Mouse (Mus musculus) lung, postnatal 36 days (tissue): ENCODE results near the gene Bcas1.
A peak's percentile ranks its signal among the peaks of the same experiment; 100 is the strongest.

Experiments
- DNase-seq: peaks from one replicate; pipeline ENCODE4 v3.0.0; 2022; ENCODE audit warnings: mixed read lengths

The Bcas1 gene

DNA sequence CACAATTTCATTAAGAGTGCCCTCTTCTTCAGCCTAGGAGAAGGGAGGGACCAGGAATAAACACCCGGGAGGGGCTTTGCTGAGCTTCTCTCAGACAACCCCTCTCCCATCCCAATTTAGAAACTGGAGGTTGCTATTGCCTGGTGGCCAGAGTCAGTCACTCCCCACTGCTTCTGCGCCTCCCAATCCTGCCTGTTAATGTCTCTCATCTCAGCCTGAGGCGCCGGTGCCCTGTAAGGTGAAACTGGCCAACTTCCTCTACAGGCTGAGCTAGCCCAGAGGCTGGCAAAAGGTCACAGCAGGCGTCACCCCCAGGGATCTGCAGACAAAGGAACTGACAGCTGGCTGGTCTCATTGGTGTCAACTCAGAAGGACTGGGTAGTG is 82.2 kb downstream of the Bcas1 start:
- DNase-seq = peak; percentile 80

DNA sequence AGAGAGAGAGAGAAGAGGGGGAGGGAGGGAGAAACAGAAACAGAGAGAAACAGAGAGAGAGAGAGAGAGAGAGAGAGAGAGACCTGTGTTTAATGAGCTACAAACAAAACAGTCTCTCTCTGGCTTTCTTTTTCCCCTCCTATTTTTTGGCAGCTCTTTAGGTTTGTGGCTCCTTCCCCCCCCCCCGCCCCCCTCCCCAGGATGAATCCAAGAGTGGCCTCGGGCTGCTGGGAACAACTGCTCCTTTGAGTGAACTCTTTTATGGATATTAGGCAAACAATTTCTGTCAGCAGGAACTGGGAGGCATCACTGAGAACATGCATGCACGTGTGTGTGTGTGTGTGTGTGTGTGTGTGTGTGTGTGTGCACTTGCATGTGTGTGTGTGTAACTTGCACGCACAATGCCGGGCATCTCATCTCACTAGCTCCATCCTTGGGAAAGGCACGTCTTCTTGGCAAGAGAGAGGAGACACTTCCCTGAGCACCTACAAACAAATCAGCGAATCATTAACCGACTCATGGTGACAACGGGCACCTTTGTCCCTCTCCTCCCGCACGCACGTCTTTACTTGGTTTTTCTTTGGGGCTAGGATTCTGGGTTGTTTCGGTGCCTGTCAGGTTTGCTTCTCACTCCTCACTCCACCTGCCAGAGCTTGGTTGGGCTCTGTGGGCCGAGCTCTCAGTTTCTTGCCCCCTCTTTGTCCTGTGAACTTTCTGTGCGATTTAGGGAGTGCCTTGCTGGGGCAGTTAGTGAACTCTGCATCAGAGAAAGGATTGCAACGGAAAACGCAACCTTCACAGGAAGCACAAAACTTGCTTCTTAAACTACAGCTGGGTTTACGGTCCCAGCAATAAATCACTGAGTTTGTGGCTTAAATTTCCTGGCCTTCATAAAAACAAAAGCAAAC is 82.9 kb downstream of the Bcas1 start:
- no peak for DNase-seq

DNA sequence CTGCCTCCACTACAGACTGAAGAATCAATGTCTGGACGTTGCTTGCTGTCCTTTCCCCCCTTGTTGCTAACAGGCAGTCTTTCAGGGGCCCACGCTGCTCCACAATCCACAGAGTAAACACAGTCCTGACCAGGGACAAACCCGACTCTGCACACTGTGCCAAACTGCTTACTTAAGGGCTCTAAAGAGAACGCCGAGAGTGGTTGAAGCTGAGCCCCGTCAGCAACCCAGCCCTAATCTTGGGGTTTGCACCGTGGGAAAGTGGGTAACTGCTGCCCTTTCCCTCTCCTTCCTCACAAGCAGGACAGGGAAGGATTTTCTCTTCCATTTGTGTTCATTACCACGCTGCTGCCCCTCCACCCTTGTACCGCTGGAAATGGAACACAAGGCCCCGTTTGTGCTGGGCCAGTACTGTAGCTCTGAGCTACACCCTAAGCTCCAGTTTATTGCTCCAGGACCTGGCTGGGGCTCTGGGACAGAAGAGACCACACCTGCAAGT is 83.8 kb downstream of the Bcas1 start:
- peak; percentile 52 for DNase-seq

DNA sequence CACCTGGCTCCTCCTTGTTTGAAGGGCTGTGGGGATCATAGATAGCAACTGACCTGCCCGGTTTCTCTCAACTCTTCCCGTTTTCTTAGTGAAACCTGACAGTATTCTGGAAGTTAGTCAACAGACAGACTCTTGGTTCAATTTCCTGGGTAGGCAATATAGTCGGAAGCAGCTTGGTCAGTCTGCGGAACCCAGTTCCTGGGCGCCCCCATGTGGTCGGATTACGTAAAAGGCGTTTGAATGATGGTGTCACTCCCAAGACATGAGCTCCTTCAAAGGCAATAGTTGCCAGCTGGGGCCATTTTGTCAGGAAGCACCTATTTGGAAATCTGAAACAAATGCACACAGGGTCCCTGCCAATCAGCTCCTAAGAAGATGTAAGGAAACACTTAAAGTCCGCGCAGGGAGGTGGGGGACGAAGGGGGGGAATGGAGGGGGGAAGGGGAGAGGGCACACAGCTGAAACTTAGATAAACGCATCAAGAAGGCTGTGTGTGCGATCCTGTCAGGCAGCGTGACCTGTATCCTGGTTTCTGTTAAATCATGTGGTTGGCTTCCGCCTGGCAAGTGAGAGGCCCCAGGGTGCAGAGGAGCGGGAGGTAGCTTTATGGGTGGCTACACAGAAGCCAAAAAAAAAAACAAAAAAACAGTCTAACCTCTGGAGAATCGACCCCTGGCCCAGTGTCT is 84.4 kb downstream of the Bcas1 start:
- DNase-seq = peak; percentile 90

DNA sequence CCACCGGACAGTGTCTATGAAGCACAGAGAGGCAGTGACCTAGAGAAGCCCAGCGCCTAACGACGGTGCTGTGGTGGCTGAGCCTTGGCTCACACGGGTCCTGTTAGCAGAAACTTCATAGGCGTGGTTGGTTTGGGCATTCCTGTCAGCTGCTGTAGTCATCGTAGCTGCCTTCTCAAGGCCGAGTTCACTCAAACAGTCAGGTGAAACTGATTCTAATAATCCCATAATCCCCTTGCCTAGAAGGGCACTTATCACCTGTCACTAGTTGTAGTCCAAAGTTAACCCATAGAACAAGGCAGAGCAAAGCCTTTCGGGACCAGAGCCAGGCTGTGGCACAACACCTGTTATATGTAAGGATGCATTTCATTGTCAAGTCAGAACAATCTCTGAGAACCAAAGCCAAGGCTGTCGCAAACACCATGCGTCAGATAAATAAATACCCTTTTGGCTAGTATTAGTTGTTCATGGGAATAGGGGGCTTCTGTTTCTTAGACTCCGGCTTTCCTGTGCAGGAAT is 85.3 kb downstream of the Bcas1 start:
- no peak for DNase-seq

DNA sequence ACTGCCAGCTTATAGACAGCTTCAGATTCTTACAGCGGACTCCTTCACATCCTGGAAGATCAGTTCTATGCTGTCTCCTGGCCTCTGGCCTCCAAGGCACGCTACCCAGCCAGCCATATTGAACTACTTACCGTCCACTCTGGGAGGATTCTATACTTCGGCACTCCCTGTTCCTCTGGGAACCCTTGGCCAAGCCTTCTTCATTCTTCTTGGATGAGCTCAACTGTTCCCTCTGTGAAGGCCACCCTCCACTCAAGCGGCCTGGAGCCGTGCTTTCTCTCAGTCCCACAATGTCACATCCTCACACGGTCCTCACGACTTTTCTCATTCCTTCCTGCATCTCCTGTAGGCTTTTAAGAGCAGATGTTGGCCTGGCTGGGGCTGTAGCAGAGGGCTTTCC is 86.5 kb downstream of the Bcas1 start:
- no peak for DNase-seq

DNA sequence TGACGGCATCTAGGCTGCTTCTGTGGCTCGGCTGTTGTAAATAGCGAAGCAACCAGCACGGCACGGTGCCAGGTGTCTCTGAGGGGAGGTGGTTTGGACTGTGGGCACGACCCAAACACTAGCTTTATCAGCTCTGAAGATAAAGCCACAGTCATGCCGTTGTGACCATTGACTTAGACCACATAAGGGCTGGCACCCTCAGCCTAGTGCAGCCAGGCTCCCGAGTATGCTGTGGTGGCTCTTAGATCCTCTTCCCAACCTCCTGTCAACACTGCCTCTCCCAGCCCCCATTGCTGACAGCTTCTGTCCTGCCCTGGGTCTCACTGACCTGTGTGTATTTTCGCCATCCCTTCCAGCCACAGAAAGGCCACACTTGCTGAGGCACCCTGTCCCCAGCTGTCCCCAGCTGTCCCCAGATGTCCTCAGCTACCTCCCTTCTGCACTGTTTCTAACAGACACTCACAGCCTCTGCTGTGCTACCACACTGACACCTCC is 91.3 kb downstream of the Bcas1 start:
- DNase-seq = no peak

DNA sequence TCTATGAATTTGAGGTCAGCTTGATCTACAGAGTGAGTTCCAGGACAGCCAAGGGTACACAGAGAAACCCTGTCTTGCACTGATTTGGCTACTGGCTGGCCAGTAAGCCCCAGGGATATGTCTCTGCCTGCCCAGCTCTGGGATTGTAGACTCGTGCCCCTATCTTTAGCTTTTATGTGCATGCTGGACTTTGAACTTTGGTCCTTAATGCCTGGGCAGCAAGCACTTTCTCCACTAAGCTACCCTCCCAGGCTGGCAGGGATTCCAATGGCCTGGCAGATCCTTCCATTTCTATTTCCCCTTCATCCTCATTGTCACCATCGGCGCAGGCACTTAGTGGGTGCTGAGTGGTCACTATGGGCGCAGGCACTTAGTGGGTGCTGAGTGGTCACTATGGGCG is 92.5 kb downstream of the Bcas1 start:
- DNase-seq = no peak

DNA sequence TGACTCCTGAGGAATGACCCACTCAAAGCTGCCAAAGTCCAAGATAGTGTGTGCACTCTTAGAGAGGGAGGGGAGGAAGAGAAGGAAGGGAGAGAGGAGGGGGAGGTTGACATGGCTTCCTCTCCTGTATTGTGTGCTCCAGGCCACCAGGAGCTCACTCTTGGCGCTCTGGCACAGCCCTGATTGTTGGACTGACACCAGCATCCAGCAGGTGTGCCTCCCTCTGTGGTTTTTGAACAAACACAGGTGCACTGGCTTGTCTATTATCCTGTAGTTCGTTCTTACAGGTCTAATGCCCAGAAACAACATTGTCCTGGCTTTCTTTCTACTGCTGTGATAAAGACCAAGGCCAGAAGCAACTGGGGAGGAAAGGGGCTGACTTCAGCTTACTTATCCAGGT is 95.8 kb downstream of the Bcas1 start:
- no peak for DNase-seq

DNA sequence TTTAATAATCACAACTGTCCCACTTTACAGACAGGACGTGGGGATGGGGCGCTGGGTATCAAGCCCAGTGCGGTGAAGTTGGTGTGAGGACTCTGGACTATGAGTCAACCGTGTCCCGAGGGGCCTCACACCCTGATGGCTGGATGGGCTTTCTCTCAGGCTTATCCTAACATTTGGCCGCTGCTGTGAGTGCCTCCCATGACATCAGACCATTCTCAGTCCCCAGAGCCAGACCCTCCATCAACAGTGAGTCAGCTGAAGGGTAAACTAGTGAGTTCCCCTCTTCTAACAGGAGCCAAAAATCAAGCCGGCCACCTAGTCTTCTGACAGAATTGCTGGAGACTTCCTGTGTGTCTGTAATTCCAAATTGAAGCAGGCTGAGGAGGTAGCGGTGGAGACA is 97.2 kb downstream of the Bcas1 start:
- DNase-seq = no peak

DNA sequence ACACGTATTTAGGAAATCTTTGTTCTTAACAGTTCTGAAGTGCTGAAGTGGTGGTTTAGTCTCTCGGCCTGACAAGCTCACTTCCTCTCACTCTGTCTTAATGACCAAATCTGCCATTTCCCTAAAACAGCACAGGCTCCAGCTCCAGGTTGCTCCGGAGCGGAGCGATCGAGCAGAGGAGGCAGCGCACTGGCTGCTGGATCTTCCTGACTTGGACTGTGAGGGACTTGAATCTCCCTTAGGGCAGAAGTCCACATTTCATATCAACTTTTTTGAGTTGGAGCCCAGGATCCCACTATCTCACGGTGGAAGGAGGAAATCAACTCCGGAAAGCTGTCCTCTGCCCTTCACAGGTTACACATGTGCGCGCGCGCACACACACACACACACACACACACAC is 97.7 kb downstream of the Bcas1 start:
- DNase-seq = no peak

DNA sequence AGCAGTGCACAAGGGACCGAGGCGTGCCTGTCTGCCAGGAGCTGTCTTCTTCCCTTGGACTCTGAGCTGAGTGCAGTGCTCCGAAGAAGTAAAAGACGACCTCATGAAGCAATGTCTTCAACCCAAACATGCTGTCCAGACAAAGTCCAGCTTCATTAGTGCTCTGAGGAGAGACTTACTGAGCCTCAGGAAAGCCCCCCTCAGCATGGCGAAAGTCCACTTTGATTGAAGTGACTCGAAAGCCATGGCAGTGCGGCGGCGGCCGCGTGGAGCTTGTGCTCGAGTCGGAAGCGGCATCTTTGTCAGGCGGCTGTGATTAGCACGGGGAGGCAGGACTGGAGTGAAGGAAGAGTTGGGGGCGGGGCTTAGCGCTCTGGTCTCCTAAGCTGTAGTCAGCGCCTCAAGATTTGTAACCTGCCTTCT is 103.7 kb downstream of the Bcas1 start:
- DNase-seq = peak; percentile 82

DNA sequence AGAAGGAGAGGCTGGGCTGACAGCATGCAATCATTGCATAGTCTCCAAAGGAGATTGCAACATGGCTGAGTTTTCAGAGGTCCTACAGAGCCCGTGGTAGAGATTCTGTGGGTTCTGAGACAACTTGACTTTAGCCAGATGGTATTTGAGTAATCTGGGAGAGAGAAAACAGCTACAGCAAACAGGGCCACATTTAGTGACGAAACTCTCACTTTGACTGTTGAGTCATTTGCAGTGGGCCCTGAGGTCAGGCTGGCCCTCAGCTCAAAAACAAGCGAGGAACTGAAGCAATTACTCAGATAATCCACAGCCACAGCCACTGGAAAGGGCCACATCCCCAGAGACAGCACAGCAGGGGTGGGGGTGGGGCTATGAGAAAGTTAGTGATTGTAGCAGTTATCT is 105.6 kb downstream of the Bcas1 start:
- DNase-seq = peak; percentile 69

DNA sequence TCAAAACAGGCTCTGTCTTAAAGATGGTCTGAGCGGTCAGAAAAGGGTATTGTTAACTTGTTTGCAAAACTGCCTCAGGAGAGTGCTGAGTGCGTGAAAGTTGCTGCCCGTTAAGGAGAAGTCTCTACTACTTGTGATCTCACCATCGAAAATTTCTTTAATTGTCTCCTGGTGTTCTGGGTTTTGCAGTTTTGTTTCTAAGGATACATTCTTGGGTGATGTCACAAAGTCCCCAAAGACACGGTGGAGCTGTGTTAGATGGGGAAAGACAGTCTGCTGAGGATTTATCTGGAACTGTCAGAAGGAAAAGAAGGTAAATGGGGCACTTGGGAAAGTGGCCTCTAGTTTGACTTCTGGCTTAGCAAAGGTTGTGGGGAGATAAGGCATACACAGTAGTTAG is 106.1 kb downstream of the Bcas1 start:
- DNase-seq = no peak

DNA sequence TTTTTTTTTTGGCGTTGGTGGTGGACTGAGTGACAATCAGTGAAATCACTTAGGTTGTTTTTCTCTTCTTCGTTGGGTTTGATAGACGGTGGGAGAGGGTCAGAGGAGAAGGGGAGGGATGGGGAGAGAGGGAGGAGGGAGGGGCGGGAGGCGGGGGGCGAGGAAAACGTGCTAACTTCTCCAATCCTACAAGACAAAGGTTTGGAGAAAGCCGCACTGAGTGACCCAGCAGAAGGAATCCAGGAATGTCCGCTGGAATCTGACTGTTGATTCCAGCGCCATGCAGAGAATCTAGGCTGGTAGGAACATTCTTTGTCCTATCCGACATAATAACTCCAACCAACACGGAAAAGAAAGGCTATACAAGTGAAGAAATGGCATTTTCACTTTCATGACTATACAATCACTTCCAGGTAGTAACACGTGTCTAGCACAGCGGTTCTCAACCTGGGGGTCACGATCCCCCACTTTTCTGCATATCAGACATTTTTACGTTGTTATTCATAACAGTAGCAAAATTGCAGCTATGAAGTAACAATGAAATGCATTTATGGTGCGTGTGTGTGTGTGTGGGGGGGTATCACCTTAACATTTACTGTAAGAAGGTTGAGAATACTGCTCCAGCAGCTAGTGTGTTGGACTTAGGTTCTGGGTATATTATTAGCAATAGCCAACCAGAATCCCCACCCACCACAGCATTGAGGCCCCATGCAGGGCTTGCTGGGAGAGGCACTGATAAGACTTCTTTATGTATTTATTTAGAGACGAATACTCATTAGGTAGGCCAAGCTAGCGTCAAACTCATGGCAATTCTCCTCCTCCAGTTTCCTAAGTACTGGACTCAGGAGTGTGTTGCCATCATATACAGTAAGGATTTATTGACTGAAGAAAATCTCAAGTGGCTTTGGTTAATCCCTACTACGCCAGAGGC is 107.8 kb downstream of the Bcas1 start:
- no peak for DNase-seq

DNA sequence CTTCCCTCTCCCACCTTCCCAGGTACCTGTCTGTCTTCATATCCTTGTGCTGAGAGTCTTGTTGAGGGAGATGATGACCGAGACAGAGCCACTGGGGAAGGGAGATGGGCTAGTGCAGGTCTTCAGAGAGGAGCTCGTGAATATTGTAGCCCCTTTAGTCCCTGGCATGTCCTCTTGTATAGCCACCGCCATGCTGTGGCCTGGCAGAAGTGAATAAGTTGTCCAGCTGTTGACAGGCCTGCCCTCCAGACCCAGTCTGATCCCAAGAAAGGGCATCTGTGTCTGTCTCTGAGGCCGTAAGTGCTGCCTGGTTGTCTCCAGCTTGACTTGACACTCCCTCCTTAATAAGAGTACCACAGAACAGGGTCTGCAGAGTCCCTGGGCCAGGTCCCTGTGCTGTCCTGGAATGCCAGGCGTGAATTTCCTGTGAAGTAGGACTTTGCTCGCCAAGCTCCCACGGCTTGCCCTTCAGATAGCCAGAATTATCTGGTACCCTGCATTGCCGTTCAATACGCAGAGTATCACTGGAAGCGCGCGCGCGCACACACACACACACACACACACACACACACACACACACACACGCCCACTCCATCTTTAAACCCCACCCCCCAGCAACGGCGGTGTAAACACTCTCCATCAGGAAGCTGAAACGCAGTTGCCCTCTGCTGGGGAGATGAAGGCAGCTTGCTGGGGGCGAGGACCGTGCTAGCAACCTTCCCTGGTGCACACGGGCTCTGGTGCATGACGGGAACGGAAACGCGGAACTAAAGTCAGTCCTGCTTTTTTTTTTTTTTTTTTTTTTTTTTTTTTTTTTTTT is 108.7 kb downstream of the Bcas1 start:
- DNase-seq = peak; percentile 97

DNA sequence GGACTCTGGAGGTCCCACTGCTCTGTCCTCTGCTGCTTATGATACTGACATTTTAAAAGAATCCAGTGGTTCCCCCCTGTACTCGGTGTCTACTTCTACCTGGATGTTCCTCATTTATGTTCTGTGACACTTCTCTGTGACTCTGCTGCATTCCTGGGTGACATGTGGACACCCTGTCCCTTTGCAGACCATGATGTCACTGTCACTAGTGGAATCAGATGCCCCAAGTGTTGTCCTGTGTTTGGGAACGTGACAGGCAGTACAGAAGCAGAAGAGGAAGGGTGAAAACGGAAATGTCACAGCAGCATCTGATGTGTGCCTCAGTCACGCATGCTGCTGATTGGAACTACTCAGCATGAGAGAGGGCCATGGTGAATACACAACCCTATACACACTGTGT is 110.9 kb downstream of the Bcas1 start:
- no peak for DNase-seq

DNA sequence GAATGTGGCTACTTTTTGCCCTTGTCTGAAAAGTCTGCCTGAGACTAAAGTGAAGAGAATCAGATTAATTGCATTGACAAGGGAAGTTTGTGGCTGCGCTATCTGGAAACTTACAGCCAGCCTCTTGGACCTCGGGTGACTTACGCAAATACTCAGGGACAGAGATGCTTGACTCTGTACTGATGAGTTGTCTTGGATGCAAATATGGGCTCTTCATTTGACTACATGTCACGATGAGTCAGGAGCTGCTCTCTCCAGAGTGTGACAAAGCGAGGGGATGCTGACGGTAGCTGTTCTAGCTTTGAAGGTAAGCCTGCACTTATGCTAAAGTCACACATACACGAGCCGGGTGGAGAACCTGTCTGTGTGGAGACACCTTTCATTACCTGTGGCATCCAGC is 111.3 kb downstream of the Bcas1 start:
- DNase-seq = no peak

DNA sequence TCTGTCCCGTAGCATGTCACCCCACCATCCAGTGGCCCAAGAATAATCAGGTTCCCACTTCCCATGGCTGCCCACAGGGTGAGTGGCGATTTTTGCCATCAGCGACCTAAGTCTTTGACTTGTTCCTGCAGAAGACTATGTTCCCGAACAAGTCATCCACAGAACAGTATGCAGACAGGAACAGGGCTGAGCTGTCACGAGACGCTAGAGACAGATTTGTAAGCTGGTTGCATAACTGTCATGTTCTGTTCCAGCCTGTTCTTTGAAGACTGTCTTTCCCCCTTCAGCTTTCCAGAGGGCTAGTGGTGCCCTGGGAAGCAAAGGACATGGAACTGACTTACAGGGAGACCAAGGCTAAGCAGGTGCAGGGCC is 116.7 kb downstream of the Bcas1 start:
- peak; percentile 69 for DNase-seq

DNA sequence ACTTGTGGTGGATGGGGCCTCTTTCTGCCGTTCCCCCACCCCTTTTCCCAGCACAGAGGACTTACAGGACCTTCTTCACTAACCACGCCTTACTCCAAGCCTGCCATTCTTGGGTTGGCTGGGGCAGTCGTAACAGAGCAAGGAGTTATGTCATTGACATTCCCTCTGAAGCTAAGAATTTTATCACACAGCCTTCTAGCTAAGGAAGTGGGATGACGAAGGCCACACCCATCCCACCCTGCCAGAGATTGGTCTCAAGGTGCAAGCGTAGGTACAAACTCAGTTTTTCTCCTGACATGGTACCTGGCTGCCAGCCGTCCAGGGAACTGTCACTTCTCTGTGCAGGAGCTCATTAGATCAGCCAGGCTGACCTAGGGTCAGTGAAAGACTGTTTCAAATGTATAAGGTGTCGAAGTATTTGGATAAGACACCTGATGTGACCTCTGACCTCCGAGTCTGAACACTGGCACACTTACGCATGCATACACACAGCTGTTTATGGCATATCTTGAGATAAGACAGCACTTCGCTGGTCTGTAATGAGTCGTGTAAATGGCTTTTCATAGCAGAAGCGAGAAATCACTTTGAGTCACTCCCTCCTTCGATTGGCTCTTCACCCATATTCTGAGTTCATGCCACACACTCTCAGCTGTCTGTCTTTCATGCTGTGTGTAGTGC is 117.2 kb downstream of the Bcas1 start:
- no peak for DNase-seq

DNA sequence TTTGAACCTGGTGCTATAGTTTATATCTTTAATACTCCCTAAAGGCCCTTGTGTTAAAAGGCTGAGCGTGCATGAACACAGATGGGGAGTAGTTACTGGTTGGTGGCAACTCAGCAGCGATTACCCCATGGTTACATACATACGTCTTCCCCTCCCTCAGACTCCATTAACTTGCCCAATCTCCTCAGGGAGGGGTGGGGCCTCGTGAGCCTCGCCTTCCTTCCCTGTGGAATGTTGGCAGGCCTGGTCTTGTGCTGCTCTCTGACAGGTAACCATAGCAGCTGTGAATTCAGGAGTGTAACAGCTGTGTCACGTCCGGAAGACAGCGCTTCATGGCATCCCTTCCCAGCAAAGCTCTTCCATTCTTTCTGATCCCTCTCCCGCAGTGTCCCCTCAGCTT is 118.7 kb downstream of the Bcas1 start:
- peak; percentile 61 for DNase-seq
